Mouse (Mus musculus) cerebellum, adult 2 months (tissue): ENCODE data around the gene Armcx1.

ENCODE experiments used
- CTCF ChIP-seq: fragments of 200-500 bp; IDR thresholded peaks from 2 replicates; pipeline ENCODE4 v1.5.1; 2011; ENCODE audit warnings: low read depth, mild to moderate bottlenecking, control low read depth, low read length, moderate library complexity, borderline replicate concordance; ENCODE audit not compliant: insufficient read depth
- POLR2A ChIP-seq: fragments of 200-500 bp; IDR thresholded peaks from 2 replicates; pipeline ENCODE4 v1.6.1; 2011; ENCODE audit warnings: low read length, control low read depth, borderline replicate concordance; ENCODE audit not compliant: insufficient read depth

GRCm38 (mm10) chrX:134675022-134675421 is 42.7 kb upstream of the Armcx1 start:
- TF ChIP-seq POLR2A (no peak), CTCF (no peak)
